Mouse (Mus musculus) heart, postnatal 36 days (tissue): ENCODE results near the gene Iqch. TPM values are rescaled to one million over a fixed set of nuclear protein-coding genes. Genes with fewer than 3 reads are reported as not detected.
"Not testable (repeated sequence)": the region's sequence is repeated elsewhere in the genome, so short reads cannot be mapped to it uniquely, and the experiment has no call there.

Experiments
- DNase-seq, 2 experiments: peaks; one replicate each; pipeline ENCODE4 v3.0.0; 2021 to 2022
- intact Hi-C: fragments of 180-260 bp; cut with DNase I; formaldehyde crosslinking; loops from one replicate; pipeline ENCODE4 v1.15.1; 2025
- total RNA-seq, 2 experiments: library from RNA; stranded (reverse); gene quantifications; 2 replicates each; pipeline ENCODE4 v1.2.3; 2021

The Iqch gene
- total RNA-seq, 2 experiments from 2014 or later = not detected

DNA sequence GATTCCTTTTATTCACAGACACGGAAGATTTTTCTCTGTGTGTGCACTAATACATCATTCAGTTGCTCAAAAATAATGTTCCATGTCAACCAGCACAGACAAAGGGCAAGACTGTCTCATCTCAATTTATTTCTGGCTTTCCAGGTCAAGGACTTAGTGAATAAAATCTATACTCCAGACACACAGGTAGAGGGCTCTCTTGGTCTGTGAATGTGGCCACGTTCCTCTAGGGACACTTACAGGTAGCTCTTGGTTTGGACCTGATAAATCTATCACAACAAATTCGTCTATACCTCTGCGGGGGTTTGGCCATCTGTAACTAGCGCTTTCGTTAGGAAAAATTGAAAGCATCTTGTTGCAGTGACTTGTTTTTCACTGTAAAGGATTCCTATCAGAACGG lies 29.4 kb downstream of the Iqch start:
- intact Hi-C loops = no loop called here
- DNase-seq = no peak

DNA sequence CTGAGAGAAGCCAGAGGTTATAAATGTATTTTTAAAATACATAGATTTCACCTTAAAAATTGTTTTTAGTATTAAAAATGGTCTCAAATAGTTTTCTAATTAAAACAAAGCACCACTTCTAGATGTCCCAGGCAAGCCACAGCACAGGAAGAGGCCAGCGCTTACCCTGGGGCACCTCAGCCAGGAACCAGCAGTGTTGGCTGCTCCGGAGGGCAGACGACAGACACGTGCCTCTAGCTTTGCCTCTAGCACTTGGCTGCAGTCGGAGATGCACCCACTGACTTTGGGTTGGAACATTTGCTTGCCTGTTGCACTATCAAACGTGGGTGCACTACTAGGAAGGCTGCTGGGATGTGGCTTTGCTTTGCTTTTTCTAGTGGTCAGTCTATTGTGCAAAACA lies 30.4 kb downstream of the Iqch start:
- DNase-seq = no peak
- intact Hi-C loops = no loop called here

DNA sequence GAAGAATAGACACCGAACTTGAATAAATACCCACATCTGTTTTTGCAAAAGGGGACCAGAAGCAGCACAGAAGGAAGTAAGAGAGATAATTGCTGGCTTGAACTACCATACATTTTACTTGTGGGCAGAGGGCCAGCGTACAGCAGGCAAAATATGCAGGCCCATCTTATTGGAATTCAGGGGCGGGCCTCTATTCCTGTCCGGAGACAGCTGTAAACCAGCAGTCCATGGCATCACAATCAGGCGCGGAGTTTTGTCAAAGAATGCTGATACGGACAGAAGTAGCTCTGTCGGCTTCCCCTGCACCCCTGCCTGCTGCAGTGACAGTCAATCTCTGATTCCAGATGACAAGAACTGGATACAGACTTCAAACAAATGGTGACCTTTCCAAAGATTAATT lies 33.5 kb downstream of the Iqch start:
- DNase-seq = no peak
- intact Hi-C loops = no loop called here

DNA sequence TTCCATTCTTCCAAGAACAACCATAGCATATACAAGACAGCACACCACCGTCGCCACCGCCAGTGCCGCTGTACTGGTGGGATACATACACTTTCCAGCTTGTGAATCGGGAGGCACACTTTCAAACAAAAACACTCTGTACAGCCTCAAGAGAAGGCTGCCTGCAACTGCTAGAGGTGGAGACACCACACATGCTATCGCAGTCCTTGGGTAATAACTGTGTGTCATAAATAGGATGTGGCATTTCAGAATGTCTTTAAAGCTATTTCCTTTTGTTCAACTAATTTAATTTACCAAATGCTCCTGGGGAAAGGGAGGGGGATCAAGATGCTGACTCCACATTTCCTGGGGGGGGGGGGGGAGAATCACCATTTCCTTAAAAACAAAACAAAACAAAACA lies 34.0 kb downstream of the Iqch start:
- intact Hi-C loops = no loop called here
- DNase-seq = no peak

DNA sequence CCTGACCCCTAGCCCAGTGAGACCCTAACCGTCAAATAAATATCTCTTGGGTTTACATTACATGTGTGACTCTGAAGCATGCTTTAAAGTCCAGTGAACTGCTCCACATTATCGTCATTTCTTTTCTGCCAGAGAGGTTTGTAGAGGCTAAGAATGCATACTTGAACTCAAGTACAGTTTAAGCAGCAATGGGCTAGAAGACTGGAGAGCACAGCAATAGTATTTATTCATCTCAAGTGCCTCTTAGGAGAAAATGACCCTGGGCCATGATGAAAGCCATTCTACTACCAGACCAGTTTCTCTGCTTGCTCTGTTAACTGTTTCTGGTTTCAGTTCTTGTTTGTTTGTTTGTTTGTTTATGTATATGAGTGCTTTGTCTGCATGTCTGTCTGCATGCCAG lies 38.9 kb downstream of the Iqch start:
- intact Hi-C loops = no loop called here

DNA sequence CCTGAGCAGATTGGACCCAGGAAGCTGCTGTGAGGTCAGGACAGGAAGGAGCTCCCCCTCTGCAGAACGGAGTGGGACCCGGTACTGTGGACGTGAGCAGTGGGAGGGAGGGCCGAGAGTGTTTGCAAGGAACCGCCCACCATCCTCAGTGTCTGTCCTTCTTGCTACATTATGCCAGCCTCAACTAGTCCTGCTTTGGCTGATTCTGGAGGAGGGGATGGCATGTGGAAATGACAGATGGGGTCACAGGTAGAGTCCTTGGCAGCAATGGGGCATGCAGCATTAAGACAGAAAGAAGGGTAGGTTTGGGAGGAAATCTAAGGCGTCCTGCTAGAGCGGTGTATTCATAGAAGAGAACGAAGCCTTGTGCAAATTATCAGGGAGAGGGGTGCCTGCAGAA lies 40.4 kb downstream of the Iqch start:
- intact Hi-C loops = no loop called here
- no peak for DNase-seq

More for the DNA sequence above, 38.9 kb downstream of the Iqch start:
- no peak for DNase-seq

DNA sequence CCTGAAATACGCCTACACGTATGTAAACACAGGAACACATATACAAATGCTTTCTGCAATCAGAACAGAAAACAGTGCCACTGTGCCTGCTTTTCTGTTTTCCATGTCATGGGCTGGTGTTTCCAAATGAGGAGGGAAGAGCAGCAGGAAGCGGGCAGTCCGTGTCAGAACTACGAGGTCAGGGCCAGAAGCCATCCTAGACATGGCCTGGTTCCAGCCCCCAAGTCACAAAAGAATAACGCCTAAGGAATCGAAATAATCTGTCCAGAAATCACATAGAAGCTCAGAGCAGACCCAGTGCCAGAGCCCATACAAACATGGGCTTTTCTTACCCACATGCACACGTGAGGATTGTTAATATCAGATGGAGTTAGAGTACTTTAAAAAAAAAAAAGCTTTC lies 45.4 kb downstream of the Iqch start:
- intact Hi-C loops = no loop called here

DNA sequence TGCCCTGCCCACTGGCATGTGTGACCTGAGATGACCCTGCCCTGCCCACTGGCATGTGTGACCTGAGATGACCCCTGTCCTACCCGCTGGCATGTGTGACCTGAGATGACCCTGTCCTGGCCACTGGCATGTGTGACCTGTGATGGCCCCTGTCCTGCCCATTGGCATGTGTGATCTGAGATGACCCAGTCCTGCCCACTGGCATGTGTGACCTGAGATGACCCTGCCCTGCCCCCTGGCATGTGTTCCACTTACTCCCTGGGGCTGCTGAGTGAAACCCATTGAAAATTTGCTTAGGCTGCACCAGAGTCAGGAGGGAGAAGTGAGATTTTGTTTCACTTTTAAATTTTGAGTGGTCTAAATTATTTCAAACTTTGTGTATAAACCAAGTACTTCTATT lies 46.0 kb downstream of the Iqch start:
- intact Hi-C loops = no loop called here
- DNase-seq = no peak

More for the DNA sequence above, 45.4 kb downstream of the Iqch start:
- no peak for DNase-seq

DNA sequence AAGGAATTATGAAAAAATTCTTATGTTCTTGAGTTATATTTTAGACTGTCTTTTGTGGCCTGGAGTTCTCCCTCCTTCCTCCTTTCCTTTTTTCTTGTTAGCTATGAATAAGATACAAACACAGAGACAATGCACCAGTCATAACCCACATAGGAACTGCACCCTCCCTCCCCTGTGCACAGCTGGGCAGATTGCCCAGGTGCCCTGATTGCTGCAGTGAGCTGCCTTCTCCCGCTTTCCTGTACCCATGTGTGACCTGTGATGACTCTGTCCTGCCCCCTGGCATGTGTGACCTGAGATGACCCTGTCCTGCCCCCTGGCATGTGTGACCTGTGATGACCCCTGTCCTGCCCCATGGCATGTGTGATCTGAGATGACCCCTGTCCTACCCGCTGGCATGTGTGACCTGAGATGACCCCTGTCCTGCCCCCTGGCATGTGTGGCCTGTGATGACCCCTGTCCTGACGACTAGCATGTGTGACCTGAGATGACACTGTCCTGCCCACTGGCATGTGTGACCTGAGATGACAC lies 46.8 kb downstream of the Iqch start:
- intact Hi-C loops = no loop called here
- DNase-seq = peak; percentile 12 to 14

DNA sequence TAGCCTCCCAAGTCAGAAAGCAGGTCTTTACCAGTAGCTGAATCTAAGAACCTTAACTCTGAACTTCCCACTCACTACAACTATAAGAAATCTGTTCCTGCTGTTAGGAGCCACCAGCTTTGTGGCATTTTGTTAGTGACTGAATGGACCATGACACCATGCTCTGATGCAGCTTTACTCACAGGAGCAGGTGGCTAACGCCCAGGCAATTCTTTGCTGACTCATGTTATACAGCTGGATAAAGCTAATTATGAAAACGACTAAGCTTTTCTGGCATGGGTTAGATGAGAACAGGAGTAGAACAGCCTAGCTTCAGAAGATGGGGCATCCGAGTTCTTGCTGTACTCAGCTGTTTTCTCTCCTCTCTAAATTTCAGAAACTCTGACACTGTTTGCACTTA lies 48.7 kb downstream of the Iqch start:
- DNase-seq = no peak
- intact Hi-C loops = no loop called here

DNA sequence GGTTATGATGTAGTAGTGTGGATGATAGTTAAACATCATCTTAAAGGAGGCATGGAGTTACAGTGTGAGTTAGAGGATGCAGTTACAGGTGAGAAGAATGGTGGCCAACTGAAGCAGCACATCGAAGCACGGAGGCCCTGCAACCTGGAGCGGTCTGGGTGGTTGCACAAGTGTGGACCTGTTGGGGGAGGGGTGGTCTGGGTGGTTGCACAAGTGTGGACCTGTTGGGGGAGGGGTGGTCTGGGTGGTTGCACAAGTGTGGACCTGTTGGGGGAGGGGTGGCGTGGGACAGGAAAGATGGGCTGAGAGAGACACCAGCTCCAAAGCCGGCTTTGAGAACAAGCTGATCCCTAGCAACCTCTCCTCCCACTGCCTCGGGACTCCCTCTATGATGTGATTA lies 51.6 kb downstream of the Iqch start:
- DNase-seq, intact Hi-C loops: not testable (repeated sequence)

DNA sequence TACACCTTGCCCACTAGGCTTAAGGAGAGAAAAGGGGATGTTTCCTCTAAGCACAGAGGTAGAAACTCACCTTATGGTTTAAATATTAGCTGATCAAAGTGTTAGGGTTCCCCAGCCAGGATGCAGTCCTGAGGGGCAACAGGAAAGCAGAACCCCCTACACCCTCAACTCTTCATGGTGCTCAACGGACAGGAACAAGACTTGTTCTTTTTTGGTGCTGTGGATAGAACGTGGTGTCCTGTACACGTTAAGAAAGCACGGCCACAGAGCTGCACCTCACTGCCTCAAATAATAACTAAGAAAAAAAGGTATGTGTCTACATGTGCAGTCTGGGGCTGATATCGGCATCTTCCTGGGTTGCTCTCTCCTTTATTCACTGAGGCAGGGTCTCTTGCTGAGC lies 53.3 kb downstream of the Iqch start:
- intact Hi-C loops = no loop called here

DNA sequence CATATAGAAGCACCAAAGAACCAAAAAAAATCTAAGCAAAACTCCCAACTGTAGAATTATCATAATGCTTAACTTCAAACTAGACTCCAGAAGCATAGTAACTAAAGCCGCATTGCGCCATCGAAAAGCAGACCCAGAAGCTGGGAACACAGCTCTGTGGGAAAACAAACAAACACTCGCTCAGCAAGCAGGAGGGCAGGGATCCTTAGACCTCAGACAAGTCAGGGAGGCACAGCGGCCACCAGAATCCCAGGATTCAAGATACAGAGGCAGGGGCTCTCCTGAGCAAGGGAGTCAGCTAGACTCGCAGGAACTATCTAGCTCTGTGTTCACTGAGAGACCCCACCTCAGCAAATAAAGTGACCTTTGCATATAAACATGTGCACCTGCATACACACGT lies 60.4 kb downstream of the Iqch start:
- intact Hi-C loops = no loop called here
- no peak for DNase-seq

More for the DNA sequence above, 53.3 kb downstream of the Iqch start:
- DNase-seq = no peak

DNA sequence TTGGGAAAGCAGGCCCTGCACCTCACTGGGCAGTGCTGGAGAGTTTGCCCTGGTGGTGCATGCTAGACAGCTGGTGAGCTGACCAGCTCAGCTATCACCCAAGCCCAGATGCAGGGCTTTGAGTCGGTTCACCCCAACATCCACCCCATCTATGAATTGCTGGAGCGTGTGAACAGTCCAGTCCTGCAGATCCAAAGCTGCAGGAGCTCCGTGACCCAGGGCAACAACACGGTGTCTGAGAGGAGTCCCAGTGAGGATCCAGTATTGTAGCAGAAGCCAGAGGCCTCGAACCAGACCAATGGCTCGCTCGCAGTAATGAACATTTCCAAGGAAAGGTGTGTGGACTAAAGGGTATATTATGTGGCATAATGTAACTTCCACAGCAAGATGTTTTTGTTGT lies 61.0 kb downstream of the Iqch start:
- no peak for DNase-seq
- intact Hi-C loops = no loop called here

DNA sequence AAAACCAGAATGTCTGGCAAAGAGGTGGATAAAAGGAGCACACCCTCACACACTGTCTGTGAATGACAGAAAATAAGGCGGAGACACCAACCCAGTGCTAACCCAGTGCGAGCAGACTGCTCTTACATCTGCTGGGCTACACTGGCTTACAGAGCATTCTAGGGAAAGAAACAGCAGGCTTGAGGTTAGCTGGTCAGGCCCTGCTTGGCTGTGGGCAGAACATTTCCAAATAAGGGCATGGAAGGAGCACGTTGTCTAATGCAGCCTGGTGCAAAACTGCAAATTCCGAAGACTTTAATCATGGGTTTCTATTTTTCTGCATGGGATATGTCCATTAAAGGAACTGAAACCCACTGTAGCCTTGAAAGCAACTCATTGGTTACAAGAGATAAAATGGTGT lies 64.8 kb downstream of the Iqch start:
- no peak for DNase-seq
- intact Hi-C loops = no loop called here

DNA sequence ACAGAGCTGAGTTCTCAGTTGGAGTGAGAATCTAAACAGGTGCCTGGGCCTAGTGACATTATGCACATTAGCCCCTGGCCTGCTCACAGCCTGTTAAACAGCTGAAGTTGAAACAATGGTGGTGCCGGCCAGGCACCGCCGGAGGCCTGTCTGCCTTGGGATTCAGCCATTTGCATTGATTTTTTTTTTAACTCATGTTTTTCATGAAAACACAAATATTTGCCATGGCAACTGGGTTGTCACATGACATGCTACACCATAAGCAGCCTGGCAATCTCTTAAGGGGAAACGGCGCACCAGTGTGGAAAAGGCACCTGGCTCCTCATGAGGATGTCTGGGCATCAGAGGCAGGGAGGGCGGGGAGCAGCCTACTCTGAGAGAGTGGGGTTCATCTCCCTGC lies 67.3 kb downstream of the Iqch start:
- intact Hi-C loops = no loop called here
- no peak for DNase-seq

DNA sequence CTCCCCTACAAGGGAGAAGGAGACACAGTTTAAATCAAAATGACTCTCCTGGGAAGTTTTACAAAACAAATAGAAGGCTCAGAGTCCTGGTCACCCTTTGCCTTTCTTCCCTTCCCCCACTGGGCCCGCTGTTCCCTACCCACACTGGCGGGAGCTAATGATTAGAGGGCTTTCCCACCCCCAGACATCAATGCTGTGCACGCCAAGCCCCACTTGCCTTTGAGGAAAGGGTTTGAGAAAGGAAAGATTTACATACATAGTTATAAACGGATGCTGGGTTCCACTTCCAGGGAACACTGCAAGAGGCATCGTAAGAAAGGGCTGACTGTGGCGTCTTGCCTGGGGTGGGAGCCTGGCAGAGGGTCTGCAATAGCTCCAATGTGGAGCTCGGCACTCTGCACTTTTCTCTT lies 67.9 kb downstream of the Iqch start:
- intact Hi-C loops = no loop called here
- DNase-seq = no peak

DNA sequence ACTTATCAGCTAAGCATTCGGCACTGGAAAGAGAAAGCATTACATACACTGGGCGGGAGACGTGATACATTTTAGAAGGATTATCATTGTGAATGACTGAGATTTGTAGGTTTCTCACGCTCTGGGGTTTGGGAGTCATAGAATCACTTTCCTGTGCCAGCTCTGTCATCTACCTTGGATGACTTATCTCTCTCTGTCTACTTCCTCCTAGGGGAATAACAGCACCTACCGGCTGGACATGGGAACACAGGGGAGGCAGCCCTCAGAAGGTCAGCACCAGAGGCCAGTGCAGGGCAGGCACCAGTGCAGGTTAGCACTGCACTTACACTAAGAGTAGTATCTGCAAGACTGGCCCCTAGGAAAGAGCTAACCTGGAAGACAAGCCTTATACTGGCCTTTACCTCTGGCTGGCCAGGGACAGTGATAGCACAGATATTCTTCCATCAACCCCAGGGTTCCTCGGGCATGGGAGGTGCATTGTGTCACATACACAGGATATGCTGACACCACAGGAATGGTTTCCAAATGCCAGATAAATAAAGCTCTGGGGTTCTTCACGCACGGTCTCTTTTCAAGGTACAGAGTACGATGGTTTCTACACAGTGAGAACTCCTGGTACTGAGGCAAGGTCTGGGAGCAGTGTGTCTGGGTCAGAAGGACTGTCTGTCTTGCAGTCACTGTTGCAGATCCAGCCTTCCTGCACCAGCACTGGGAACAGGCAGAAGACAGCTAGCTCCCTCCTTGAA lies 69.2 kb downstream of the Iqch start:
- intact Hi-C loops = no loop called here
- no peak for DNase-seq

DNA sequence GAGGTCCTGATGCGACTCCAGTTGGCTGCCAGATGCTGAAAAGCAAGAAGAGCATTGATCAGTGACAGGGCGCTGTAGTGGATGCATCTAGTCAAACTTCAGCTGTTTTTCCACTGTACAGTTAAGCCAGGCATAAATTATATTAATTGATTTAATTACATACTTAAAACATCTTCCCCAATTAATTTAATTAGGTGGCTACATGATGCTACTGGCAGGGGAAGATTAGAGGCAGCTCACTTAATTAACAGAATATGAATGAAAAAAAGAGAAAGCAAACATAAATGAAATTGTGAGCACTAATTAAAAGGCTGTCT lies 78.4 kb downstream of the Iqch start:
- intact Hi-C loops = no loop called here
- no peak for DNase-seq

DNA sequence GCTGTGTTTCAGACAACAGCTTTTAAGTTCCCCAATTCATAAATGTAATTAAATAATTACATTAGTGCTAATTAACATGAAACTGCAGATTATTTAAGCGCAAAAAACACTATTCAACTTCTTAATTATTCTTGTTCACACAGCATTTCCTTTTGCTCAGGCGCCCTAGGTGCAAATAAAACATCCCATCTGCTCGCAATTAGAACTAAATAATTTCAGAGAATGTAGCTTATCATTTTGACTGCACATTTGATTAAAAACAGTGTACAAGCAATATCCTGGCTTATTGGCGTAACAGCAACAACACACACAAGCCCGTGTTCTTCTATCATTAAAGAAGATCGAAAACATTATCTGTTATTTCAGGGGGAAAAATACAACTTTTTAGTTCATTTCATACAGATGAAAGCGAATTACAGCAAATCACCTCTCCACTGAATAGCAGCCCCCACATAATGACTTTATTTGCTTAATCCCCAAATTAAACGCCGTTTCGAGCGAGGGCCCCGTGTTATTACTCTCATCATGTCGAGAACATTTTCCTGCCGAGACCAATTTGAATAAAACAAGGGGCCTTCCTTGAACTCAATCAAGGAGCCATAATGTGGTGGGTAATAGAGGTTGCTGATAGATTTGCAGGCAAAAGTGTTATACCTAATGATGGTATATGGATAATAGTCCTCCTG lies 78.9 kb downstream of the Iqch start:
- intact Hi-C loops = no loop called here
- DNase-seq = no peak

DNA sequence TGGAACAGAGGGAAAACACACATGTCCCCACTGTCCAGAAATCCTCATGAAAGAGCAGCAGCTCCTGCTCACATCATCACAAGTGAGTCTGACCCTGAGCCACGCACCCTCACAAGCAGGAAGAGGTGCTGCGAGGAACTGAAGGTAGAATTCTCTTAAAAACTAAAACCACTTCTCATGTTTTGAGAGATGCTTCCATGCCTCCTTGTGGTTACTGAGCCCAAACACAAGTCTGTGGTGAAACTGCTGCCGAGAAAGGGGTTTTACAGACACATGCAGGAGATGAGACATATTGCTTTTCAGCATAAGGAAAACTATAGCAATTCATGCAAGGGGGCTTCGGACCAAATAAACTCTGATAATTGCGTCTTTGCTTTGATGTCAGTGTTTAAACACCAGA lies 89.4 kb downstream of the Iqch start:
- no peak for DNase-seq
- intact Hi-C loops = no loop called here

DNA sequence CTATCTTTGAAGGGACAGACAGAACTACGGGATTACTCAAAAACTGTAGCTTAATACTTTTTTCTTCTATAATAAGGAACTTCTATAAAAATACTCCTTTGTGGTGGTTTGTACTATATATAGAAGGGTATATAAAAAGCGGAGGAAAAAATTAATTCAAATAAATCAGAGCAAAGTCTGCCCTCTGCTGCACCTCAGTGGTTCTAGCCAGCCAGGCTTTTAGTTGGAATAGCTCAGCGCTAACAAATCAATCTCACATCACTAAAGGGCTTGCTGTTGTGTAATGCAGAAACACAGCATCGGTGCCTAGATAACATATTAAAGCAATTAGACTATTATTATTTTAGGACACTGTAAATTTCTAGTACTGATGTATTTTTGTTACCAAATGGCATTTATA lies 91.3 kb downstream of the Iqch start:
- intact Hi-C loops = no loop called here

More for the DNA sequence above, 91.3 kb downstream of the Iqch start:
- DNase-seq = no peak
